Mouse (Mus musculus): ENCODE data around the gene 5730455P16Rik.
"Not testable (repeated sequence)": the region's sequence is repeated elsewhere in the genome, so short reads cannot be mapped to it uniquely, and the experiment has no call there.

The 5730455P16Rik gene

GRCm38 (mm10) chr11:80377712-80378451, at the start of gene 5730455P16Rik:
TSS of gene 5730455P16Rik (minus strand) at chr11:80378034.
- peak; percentile 84 to 94 for DNase-seq (ENCODE audit: low spot score in 2 of 2)

DNA sequence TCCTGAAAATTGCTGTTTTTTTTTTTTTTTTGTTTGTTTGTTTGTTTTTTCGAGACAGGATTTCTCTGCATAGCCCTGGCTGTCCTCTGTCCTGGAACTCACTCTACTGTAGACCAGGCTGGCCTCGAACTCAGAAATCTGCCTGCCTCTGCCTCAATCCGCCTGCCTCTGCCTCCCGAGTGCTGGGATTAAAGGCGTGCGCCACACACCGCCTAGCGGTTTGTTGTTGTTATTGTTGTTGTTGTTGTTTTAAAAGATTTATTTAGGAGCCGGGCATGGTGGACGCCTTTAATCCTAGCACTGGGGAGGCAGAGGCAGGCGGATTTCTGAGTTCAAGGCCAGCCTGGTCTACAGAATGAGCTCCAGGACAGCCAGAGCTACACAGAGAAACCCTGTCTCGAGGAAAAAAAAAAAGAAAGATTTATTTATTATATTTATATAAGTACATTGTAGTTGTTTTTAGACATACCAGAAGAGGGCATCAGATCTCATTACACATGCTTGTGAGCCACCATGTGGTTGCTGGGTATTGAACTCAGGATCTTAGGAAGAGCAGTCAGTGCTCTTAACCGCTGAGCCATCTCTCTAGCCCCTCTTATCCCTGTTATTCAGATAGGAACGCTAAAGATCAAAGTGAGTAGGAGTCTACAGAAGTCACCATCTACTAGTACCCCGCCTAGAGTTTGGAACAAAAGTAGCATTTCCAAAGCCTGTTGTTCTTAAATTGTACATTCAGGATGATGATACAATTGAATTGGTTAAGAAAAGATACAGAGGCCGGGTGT, 48.4 kb upstream of the 5730455P16Rik start:
- DNase-seq (ENCODE audit: low spot score in 2 of 2): not testable (repeated sequence)

- DNase-seq (ENCODE audit: low spot score in 2 of 2): no peak
These were observed 47.5 kb upstream of the 5730455P16Rik start for GRCm38 (mm10) chr11:80425247-80425778.

DNA sequence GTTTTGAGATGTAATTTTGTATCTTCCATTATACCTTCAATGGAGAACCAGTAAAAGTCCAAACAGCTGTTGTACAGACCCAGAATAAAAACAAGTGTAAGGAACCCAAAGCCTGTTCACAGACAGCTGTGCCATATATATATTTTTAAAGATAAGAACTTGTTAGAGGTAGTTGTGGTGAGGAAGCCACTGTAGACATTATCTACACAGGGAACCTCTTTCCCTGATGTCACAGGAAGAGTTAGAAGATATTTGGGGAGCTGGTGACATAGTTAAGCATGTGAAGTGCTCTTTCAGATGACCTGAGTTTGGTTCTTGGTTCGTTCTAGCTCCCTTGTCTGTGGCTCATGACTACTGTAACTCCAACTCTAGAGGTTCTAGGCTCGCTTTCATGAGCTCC, 46.9 kb upstream of the 5730455P16Rik start:
- DNase-seq (ENCODE audit: low spot score in 2 of 2): no peak

- no peak for DNase-seq (ENCODE audit: low spot score in 2 of 2)
These were observed 43.7 kb upstream of the 5730455P16Rik start for GRCm38 (mm10) chr11:80421421-80422047.

DNA sequence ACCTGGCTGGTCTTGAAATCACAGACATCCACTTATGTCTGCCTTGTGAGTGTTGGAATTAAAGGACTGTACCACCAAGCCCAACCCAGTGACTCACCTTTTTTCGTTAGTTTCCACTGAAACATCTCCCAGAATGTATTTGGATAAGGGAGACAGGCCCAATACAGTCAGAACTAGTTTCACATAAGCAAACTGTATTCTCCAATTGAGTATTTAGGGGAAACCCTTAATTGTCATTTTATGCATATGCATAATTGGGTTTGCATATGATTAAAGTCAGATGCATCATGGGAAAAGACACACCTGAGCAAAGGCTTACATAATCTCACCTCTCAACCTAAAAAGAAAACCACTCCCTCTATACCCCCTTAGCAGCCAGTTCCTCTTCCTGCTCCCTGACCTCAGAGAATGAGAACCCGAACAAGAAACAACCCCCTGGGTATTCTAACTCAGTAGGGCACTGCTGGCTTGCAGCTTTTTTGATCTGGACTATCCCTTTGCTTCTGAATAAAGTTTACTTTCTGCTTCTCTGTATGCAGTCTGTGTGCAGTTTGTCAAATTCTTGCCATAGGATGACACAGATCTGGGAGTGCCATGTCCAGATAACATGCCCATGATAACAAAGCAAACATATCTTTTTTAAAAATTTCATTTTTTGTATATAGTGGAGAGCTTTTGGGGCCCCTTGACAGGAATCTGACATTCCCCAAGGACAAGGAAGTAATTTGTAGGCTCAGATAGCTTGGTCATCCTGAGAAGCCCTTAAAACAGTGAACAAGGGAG, 42.6 kb upstream of the 5730455P16Rik start:
- no peak for DNase-seq (ENCODE audit: low spot score in 2 of 2)

DNA sequence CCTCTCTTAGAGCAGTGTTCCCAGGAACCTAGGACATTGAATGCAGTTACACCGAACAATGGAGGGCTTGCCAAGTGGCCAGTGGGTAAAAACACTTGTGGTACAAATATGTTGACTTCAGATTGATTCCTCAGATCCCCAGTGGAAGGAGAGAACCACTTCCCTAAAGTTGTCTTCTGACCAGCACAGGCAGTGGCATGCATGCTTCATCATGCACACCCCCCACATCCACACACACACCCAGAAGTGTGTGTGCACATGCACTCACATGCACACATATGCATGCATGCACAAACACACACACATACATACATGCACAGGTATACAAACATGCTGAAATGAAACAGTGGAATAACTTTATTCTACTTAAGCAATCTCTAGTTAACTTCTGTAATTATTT, 41.9 kb upstream of the 5730455P16Rik start:
- DNase-seq (ENCODE audit: low spot score in 2 of 2): no peak

GRCm38 (mm10) chr11:80417085-80417484, 39.3 kb upstream of the 5730455P16Rik start:
- no peak for DNase-seq (ENCODE audit: low spot score in 2 of 2)

GRCm38 (mm10) chr11:80410377-80410776, 32.5 kb upstream of the 5730455P16Rik start:
- DNase-seq (ENCODE audit: low spot score in 2 of 2): no peak

GRCm38 (mm10) chr11:80407878-80408277, 30.0 kb upstream of the 5730455P16Rik start:
- DNase-seq (ENCODE audit: low spot score in 2 of 2): not testable (repeated sequence)

DNA sequence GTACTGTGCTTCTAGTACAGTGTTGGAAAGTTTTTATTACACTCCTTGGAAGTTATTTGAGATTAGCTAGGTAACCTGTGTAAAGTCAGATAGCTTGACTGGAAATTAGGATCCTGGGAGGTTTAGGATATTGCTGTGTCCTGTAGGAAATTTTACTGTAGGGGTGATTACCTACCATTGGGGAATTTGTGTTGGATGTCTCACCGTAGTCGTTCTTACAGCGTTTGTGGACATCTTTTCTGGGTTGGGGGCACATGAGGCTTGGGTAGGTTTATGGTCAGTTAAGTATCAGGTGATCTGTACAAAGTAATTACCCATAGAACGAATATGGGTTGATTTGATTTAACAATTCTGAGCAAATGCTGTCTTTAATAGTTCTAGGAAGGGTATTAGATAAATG, 18.8 kb upstream of the 5730455P16Rik start:
- no peak for DNase-seq (ENCODE audit: low spot score in 2 of 2)

DNA sequence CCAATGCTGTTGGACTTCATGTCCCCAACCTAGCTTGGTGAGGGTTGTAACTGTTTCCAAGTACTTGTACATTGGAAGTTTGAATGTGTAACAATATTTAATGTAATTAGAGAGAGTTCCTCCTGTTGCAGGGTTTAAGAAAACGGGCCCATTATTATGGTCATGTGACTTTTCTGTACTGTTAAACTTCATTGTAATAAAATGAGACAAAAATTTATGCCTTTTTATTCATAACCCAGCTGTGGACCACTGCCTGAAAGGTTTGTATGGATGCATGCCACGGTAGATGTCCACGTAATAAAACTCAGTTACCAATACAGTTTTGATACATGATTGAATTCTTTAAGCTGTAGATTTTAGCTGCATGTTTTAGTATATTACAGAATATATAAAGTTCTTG, 18.1 kb upstream of the 5730455P16Rik start:
- DNase-seq (ENCODE audit: low spot score in 2 of 2): peak in 1 of 2 experiments; percentile 2

DNA sequence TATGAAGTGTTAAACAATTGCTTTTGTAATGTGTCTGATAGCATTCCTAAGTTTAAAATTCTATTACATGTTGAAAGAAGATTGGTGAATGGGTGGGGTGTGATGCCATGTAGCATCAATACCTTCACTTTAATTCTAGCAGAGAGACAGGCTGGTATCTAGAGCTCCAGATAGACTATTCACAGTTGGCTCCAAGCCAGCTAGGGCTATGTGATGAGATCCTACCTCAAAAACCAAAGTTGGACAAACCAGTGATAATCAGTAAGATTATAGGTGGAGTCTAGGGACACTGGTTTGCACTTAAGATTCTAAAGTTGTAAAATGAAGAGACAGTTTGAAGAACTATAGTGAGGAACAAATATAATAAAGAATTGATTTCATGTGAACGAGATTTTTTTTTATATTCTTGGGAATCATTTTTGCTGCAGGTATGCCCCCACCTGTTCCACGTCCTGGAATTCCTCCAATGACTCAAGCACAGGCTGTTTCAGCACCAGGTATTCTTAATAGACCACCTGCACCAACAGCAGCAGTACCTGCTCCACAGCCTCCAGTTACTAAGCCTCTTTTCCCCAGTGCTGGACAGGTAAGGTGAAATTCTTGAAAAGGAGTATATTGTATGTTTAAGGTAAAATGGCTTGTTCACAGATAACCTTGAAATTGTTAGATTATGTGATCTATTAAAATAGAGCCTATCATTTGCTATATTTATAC, 13.7 kb upstream of the 5730455P16Rik start:
- DNase-seq (ENCODE audit: low spot score in 2 of 2): no peak

- DNase-seq (ENCODE audit: low spot score in 2 of 2): no peak
These were observed 12.1 kb upstream of the 5730455P16Rik start for GRCm38 (mm10) chr11:80389885-80390284.

DNA sequence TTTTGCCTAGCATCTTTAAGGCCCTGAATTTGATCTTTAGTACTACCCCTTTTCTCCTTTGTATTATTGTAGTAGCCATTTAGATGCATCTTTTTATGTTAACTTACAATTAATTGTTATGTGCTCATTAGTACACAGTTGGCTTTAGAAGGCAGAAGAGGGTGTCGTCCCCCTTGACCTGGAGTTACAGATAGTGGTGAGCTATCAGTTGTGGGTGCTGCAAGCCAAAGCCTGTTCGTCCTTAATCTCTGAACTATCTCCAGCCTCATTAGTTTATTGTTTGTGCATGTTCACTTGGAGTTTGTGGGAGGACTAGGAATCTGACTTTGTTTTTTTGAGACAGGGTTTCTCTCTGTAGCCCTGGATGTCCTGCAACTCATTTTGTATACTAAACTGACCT, 9.0 kb upstream of the 5730455P16Rik start:
- DNase-seq (ENCODE audit: low spot score in 2 of 2): no peak

- DNase-seq (ENCODE audit: low spot score in 2 of 2): no peak
These were observed 7.2 kb upstream of the 5730455P16Rik start for GRCm38 (mm10) chr11:80385055-80385454.

DNA sequence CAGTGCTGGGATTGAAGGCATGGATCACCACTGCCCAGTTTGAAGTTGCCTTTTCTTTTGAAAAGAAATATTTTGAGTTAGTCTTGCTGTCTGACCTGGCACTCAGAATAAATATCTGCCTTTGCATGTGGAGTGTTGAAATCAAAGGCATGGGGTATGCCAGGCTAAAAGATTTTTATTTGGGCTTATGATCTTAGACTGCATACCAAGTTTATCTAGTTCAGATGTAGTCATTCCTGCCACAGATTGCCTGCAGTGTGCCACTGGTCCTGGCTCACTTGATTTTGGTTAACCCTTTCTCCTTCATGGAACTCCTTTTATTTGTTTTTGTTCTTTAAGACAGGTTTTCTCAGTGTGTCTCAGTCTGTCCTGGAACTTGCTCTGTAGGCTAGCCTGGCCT, 6.6 kb upstream of the 5730455P16Rik start:
- no peak for DNase-seq (ENCODE audit: low spot score in 2 of 2)

DNA sequence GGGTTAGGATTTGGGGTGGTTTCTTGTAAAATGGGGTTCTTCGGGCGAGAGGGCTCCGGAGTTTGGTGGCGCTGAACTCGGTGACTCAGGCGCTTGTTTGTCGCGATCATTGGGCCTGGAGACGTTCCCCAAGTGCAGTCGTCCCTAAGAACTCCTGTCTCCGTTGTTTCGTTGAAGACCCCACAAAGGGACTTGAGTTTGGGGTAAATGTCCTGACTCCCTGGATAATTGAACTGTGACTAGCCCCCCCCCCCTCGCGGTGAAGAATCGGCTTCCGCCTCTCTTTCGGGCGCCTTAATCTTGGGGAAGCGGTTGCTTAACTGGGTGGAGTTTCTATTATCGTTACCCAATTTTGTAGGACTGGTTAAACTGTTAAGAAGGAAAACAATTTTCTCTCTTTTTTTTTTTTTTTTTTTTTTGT, 5.8 kb upstream of the 5730455P16Rik start:
- peak in 1 of 2 experiments; percentile 50 for DNase-seq (ENCODE audit: low spot score in 2 of 2)

DNA sequence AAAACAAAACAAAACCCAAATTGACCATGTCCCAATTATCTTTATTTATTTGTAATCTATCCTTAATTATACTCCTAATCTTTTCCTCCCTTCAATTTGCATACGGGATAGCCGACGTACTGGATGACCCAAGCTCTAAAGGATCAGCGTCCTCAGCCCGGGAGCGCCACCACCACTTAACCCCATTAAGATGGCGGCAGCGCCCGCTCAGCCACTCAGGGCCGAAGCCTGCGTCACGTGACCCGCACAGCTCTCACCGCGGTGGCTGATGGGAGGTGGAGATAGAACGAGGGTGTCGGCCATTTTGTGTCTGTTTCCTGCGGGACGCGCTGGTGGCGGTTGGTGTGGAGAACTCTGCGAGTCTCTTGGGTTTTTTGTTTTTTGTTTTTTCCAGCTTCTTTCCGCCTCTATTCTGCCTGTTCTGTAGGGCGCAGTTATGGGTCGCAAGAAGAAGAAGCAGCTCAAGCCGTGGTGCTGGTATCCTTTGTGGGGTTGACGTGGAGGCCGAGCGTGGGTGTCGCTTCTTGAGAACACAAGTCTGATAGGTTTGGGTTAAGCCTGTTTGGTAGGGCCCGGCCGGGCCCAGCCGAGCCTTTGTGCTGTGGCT, 5.3 kb upstream of the 5730455P16Rik start, which contains the start of gene Zfp207:
Gene Zfp207, plus strand, starts transcription at position 261 of the 607 bp plus-strand sequence.
- DNase-seq (ENCODE audit: low spot score in 2 of 2): peak; percentile 98 to 99

DNA sequence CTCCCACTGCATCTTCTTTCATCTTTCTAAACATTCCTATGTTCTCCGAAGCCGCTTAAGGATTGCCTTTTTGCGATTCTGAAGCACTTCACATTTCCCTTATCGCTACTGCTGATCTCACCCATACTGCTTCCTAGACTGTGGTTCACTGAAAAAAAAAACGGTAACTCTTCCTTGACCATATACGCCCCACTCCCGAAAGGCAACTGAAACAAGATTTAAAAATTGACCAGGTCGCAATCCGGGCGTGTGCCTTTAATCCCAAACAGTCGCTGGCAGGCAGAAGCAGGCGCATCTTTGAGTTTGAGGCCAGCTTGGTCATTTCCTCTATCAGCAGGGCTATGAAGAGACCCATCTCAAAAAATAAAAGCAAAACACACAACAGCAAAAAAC, 4.8 kb upstream of the 5730455P16Rik start:
- DNase-seq (ENCODE audit: low spot score in 2 of 2): peak; percentile 38 to 73

Data from spleen, postnatal 4 days (tissue).